Mouse (Mus musculus) thymus, postnatal 0 days (tissue): ENCODE results near the gene Gm45713. TPM values are rescaled to one million over a fixed set of nuclear protein-coding genes. Genes with fewer than 3 reads are reported as not detected.
"Not testable (repeated sequence)": the region's sequence is repeated elsewhere in the genome, so short reads cannot be mapped to it uniquely, and the experiment has no call there.

ENCODE experiments used
- DNase-seq: peaks from one replicate; pipeline ENCODE4 v3.0.0-alpha.2; 2015; ENCODE audit warnings: low spot score
- polyA plus RNA-seq: library from polyadenylated mRNA; unstranded; fragments of >200 nt; fragmentation: Nextera tagmentation; extraction: Ambion mirVana; gene quantifications from 2 replicates; pipeline ENCODE4 v1.2.1, GENCODE M21; 2015

Gm45713 gene
- polyA plus RNA-seq, 1 experiment from 2014 or later: 1.5 TPM

DNA sequence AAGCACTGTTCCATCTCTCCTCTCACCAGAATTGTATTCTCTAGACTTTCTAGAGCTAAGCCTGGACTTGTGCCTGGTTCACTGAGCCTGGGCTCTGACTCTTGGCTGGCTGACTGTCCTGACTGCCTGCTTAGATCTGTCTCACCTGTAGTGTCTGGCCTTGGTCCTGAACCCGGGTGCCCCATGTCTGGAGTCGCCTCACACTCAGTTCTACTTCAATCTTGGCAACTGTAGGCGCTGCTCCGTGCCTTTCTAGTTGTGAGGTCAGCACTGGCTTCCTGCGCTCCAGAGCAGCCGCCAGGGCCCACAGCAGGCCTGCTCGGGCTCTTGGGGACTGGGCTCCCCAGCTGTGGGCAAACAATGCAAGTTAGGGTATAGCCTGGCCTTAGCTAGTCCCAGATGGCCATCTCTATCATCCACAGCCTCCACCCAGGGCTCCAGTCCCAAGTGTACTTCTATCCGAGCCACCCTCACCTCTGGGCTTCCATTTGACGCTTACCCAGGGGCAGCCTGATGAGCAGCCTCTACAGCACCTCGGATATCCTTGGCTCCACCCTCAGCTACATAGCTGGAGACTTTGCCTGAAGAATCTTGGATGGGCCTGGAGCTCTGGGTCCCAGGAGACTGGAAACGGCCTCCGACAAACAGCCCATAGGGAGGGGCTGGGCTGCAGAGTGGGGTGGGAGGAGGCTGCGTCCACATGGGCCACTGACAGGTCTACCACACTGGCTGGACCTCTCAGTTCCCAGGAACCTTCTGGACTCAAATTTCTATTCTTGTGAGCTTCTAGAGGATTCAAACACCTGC is 8.5 kb upstream of the Gm45713 start:
- DNase-seq: no peak

DNA sequence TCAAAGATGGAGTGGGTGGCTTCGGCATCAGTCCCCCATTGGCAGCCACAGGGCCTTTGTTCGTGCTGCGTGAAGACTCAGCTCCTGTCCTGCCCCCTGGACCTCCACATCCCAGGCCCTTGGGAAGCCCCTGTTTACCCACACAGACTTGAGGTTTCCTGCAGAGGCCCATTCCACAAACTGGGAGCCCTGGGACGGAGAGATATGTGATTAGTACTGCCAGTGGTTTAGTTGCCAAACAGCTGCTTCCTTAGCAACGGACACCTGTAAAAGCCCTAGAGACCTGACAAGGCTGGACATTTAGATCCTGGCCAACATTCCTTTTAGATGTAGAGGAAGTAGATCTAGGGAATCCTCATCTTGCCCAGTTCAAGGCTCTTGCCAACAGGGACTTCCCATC is 5.9 kb upstream of the Gm45713 start:
- no peak for DNase-seq

DNA sequence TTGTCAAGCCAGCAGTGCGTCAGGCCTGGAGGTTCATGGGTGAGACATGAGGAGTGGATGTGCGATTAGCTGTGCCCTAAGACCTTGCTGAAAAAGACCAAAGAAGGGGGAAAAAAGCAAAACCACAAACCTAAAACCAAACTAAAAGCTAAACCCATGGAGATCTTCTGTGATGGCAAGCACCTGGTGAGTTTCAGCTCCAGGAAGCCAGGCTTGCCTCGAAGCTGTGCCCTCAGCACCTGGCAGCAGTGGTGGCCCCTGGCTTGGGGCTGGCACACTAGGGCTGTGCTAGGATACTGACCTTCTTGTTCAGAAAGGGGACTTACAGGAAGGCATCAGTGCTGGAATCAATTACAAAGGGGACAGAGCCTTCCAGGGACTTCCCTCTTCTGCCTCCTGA is 5.3 kb upstream of the Gm45713 start:
- peak; percentile 82 for DNase-seq

DNA sequence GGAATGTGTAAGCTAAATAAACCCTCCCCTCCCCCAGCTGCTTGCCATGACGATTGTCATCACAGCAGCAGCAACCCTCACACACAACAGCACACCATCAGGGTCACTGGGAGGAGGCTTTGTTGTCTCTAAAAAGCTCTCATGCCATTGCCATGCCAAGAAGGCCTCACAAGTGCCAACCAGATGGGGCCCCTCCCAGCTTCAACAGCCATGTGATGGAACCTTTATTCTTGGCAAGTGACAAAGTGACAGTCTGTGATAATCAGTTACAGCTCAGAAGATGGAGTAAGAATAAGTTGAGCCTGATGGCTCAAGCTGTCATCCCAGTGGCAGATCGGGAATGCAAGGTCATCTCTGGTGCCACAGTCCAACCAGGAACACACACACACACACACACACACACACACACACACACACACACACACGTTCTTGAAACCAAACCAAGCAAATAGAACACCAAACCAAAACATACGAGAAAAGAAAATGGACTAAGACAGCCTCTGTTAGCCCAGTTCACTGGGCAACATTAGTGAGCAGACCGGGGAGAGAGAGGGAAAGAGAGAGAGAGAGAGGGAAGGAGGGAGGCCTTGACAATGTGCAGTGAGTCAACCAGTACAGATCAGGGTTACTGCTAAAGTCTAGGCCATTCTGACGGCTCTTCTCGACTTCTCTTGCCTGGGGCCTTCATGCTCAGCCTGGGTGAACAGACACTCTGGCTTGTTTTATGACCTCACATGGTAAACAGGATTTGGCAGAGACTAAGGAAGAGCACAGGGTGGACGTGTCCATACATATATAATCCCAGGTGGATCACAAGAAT is 4.1 kb upstream of the Gm45713 start:
- DNase-seq: no peak

DNA sequence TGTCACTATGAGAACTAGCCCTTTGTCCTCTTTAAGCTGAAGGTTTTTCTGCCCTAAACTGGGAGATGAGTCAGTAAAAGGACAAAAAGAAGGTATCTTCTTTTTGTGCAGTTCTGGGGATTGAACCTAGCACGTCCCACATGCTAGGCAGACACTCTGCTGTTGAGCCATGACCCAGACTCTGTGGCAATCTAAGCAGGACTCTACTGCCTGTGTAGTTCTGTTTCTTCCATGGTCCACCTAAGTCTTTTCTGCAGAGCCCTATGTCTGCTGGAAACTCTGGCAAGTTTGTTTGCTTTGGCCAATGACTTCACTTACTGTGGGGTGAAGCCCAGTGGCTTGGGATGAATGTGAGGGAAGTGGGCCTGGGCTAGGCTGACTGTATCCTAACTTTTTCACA is 2.4 kb upstream of the Gm45713 start:
- no peak for DNase-seq

DNA sequence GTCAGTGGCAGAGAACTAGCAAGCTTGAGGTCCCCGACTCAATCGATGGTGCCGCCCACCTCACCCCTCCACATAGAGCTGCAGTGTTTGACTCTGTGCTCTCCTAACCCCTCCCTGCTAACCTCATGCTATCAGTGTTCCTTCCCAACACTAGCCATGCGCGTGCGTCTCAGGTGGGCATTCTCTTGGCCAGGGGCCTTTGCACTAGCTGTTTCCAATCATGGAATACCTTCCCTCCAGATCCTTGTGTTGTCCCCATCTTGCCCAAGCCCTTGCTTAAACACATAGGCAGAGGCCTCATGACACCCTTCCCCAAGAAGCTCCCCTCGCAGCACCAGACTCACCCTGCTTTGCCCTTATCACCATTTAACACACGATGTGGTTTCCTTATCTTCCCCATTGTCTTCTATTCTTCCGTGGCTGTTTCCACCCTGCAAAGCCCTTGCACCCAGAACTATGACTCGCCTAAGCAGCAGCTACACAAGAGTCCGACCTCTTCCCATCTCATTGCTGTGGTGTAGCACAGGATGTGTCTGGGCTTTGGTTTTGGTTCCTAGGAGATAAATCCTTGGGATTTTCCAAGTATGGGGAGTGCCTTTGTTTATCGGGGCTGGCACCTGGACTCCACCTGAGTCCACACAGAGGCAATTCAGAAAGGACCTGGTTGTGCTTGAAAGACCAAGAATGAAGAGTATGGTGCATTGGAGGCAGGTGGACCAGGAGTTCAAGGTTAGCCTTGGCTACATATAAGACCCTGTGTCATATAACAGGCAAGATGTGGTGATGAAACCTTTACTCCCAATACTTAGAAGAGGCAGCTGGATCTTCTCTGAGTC is 1.4 kb upstream of the Gm45713 start:
- DNase-seq: peak; percentile 46

DNA sequence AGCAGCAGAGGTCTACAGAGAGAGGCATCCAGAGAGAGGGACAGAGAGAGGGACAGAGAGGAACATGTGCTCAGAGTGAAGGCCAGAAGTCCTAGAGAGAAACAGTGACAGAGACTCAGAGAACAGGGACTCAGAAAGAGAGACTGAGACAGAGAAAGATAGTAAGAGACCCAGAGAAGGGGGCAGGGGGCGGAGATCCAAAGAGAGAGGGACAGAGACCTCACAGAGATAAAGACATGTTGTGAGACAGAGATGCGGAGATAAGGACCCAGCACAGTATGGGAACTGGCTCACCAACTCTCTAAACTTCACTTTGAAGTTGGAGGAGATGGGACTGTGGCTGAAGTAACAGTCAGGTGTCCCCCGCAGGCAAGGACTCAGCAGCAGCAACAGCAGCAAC is 661 bp downstream of the Gm45713 start:
- DNase-seq: no peak

DNA sequence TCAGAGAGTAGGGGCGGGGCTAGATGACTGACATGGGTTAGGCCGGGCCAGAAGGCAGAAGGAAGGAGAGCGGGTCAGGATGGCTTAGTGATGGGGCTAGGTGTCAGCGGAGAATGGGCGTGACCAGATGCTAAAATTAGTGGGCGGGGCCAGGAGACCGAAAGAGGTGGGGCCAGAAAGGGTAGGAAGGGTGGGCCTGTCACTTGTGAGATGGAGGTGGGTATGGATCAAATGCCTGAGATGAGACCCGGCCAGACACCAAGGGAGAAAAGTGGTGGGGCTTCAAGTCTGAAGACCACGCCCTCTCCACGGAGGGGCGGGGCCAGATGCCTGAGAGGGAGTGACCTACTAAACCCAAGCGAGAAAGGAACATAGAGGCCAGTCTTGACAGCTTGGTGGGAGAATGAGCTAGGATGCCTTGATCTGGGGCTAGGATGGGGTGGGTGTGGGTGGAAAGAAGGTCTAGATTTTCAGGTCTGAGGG is 1.4 kb downstream of the Gm45713 start:
- DNase-seq: peak; percentile 76

DNA sequence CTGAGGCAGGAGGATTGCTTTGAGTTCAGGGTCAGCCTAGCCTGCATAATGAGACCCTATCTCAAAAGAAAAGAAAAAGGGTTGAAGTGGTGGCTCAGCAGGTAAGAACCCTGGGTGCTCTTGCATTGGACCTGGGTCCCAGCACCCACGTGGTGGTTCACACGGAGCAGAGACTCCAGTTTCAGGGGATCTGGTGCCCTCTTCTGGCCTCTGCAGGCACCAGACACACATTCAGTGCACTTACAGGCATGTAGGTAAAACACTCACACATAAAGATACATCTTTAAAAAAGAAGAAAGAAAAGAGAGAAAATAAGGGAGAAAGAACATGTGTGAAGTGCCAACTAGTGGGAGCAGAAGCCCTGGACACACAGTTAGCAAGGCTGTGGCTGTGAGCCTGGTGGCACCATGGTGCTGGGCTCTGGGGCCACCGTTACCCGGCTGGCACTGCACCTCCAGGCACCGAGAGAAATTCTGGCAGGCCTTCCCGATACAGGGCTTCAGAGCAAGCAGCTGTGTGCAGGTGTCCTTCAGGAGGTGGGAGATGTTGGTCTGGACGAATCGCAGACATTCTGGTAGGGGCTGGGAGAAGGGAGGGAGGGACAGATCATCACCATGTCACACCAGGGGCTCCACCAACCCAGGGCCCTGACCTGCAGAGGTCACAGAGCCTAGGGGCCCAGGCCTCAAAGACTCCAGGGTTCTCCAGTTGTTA is 2.4 kb downstream of the Gm45713 start:
- no peak for DNase-seq

DNA sequence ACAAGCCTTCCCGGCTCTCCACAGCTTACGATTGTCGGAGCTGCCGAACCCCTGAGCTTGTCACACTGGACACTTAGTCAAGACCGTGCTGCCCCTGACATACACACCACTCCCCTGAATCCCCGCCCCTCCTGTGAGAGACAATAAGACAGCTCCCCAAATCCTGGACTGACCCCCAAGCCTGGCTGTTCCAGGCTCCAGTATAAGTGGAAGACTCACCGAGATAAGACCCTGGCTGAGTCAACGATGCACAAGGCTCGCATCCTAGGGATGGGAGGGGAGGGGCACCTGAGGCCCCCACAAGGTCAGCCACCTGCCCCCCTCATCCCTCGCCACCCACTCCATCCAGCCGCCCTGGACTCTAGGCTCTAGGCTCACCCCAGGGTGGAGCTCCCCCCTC is 4.2 kb downstream of the Gm45713 start:
- DNase-seq: no peak

DNA sequence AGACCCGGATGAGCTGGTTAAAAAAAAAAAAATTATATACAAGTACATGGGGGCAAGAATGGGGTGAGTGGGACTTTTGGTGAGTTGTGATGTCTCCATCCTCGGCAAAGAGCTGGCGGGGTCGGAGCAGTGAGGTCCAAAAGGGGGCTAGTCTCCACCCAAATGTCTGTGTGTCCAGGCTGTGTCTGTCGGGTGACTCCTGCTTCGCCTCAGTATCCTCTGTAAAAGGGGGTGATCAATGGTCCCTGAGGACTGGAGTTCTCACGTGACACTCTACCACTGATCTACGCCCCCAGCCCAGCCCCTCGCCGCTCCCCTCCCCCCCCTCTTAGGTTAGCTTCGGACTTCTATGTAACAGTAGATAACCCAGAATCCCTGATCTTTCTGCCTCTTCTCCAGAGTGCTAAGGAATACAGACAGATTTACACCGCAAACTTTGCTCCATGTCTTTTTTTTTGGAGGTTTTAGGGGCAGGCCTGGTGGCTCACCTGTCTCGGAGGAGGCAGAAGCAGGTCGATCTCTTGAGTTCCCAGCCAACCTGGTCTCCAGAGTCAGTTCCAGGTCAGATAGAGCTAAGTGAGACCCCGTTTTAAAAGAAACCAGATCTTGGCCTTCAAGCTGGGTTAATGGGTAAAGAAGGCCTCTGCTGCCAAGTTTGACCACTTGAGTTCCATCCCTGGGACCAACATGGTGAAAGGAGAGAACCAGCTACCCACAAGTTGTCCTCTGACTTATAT is 6.1 kb downstream of the Gm45713 start:
- DNase-seq: no peak

DNA sequence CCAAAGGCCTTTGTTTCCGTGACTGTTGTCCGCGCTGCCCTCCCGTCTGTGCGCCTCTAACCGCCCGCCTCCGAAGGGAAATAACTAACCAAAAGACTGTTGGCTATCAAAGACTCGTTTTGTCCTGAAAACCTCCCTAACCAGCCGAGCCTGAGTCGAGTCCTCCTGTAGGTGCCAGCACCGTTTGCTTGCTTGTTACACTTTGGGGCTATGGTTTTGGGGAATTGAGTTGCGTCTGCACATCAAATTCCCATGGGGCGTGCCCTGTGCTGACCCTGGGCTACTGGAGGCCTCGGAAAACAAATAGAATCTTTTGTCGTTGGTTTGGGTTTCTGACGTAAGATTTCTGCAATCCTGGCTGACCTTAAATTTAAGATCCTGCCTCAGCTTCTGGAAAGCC is 6.7 kb downstream of the Gm45713 start:
- DNase-seq: no peak

DNA sequence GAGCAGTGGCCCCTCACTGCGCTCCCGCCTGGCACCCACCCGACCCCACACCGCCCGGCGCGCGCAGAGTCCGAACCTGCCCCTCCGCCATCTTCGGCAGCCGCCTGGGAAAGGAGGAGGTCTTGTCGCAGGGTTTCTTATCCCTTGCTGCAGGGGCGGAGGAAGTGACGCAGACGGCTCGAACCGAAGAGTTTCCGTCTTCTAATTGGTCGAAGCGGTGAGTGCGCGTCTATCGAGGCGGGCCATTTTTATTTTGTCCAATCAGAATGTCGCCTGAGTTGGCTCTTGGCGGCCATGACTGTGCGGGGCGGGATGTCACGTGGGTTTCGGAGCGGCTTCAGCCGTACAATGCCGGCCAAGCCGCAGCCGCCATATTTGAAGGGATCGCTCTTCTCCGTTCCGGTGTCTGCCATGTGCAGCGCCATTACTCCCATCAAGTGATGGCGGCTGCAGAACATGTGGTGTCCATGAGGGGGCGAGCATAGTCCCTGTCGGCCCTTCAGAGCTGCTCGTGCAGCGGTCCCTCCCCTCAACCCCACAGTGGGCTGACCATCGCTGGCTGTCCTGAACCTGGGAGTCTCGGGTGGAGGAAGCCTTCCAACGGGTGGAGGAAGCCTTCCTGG is 7.3 kb downstream of the Gm45713 start, which contains the start of gene Rpl13a:
Gene Rpl13a (minus strand): TSS at position 138 of the 623 bp plus-strand sequence.
- DNase-seq: peak; percentile 100

DNA sequence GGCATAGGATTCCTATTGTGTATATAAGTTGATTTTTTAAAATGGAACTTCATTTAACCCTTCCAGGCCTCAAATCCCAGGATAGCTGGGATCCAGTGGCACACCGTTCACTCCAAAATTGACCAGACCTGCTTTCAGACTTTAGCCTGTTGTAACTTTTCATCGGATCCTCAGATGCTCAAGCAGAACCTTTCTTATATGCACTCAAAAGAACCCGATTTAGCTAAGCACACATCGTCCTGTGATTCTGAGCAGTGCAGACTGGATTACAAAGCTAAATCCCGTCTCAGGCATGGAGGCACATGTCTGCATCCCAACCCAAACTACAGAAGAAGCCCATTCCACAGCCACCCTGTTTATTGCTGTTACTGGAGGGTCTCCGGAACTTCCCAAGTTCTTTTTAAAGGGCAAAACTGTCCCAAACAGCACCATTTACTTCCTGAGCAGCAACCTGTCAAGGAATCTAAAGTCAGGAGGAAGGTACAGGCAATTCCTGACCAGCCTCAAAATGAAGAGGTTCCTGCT is 8.3 kb downstream of the Gm45713 start:
- DNase-seq: no peak

DNA sequence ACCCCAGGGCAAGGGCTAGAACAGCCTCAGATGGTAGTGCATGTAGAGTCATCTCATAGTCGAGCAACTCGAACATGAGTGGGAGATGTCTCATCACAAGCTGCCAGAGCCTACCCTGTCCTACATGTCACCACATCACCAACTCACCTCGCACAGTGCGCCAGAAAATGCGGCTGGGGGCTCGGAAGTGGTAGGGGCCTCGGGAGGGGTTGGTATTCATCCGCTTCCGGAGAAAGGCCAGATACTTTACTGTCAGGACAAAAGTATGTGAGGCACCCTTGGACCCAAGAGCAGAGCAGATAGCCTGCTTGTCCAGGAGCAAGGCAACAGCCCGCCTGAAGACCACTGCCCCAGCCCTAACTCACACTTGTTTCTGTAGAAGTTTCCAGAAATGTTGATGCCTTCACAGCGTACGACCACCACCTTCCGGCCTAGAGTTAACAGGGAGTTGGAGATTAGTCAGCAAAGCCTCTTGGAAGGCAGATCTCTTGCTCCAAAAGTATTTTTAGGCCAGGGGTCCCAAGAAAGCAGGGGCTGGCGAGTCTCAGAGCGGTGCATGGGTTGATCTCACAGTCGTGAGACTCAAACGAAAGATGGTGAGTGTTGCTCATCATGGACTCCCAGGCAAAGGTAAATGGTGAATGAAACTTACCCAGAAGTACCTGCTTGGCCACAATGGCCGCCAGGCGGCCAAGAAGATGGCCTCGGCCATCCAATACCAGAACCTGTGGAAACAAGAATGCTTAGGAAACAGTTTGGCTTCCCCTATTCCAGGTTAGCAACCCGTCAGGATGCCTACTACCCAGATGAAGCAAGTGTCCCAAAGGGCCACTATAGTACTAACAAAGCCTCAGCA is 9.0 kb downstream of the Gm45713 start:
- DNase-seq: peak; percentile 50

DNA sequence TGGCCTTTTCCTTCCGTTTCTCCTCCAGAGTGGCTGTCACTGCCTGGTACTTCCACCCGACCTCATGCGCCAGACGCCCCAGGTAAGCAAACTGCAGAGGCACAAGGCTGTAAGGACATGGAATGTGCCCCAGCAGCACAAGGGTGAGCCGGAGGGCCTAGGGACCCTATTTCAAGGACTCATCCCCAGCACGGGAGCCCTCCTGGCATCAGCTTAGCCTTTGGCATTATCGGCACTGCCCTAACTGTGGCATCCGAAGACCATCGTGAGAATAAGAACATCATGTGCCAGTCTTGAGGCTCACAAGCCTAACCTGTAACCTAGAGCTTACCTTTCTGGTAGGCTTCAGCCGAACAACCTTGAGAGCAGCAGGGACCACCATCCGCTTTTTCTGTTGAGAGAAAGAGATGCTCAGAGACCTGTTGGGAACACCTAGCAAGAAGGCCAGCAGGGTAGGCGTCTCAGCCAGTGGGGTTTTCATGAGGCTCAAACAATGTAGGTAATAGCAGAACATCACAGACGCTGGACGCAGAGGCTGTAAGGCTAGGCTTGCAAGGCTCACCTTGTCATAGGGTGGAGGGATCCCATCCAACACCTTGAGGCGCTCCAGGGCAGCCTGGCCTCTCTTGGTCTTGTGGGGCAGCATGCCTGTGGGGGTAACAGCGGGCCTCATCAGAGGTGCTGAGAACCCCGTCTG is 9.7 kb downstream of the Gm45713 start:
- no peak for DNase-seq

DNA sequence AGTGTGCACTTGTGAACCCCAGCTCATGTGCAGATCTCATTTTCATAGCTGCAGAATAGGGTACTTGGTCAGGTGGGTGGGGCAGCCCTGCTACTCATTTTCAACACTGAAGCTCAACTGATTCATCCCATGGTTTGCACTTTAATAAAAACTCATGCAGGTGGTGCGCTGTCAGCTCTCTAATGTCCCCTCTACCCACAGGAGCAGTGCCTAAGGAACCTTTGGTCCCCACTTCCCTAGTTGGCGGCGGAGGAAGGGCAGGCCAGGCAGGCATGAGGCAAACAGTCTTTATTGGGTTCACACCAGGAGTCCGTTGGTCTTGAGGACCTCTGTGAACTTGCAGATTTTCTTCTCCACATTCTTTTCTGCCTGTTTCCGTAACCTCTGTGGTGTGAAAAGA is 10.4 kb downstream of the Gm45713 start:
- DNase-seq: not testable (repeated sequence)

DNA sequence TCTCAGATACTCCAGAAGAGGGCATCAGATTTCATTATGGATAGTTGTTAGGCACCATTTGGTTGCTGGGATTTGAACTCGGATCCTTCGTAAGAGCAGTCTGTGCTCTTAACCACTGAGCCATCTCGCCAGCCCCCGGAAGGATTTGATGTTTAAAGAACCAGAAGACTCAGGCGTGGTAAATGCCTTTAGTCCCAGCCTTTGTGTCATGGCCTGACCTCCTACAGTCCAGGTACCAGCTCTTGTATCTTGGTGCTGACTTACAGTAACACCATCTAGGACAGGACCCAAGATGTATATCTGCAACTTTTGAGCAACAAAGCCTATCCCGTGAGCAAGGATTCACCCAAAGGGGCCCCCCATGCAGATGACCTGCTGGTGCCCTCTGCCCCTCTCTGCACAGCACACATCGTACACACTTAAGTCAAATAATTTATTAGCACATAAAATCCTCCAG is 10.9 kb downstream of the Gm45713 start:
- DNase-seq: peak; percentile 45
